Mouse (Mus musculus): Measurements from ENCODE around the gene Klf13. TPM values are rescaled to one million over a fixed set of nuclear protein-coding genes. Genes with fewer than 3 reads are reported as not detected.

Gene Klf13
- total RNA-seq, 2 experiments from 2014 or later: 148 to 154 TPM

- intact Hi-C loops (cut with DNase I): loop anchor here (10.0 kb wide), 1 partner anchor 222 kb away; the partner anchor contains the start of gene Trpm1
These were observed 6.3 kb downstream of the Klf13 start for GRCm38 (mm10) chr7:63932461-63932860.

GRCm38 (mm10) chr7:63930766-63931165, 7.9 kb downstream of the Klf13 start:
- DNase-seq (ENCODE audit: extremely low spot score in 1 of 2, low spot score in 2 of 2): no peak
- intact Hi-C loops (cut with DNase I): loop anchor here (10.0 kb wide), 1 partner anchor 224 kb away; the partner anchor contains the start of gene Trpm1

More at GRCm38 (mm10) chr7:63932461-63932860, 6.3 kb downstream of the Klf13 start:
- DNase-seq (ENCODE audit: extremely low spot score in 1 of 2, low spot score in 2 of 2): no peak

GRCm38 (mm10) chr7:63930132-63930531, 8.6 kb downstream of the Klf13 start:
- intact Hi-C loops (cut with DNase I): loop anchor here (10.0 kb wide), 1 partner anchor 225 kb away; the partner anchor contains the start of gene Trpm1
- DNase-seq (ENCODE audit: extremely low spot score in 1 of 2, low spot score in 2 of 2): no peak

- DNase-seq (ENCODE audit: extremely low spot score in 1 of 2, low spot score in 2 of 2): peak in 1 of 2 experiments; percentile 63
These were observed 9.6 kb downstream of the Klf13 start for GRCm38 (mm10) chr7:63929080-63929479.

GRCm38 (mm10) chr7:63927121-63927520, 11.6 kb downstream of the Klf13 start:
- intact Hi-C loops (cut with DNase I): no loop called here
- no peak for DNase-seq (ENCODE audit: extremely low spot score in 1 of 2, low spot score in 2 of 2)

More at GRCm38 (mm10) chr7:63929080-63929479, 9.6 kb downstream of the Klf13 start:
- intact Hi-C loops (cut with DNase I): no loop called here

- DNase-seq (ENCODE audit: extremely low spot score in 1 of 2, low spot score in 2 of 2): no peak
- intact Hi-C loops (cut with DNase I): no loop called here
These were observed 12.2 kb downstream of the Klf13 start for GRCm38 (mm10) chr7:63926492-63926891.

- DNase-seq (ENCODE audit: extremely low spot score in 1 of 2, low spot score in 2 of 2): no peak
- intact Hi-C loops (cut with DNase I): no loop called here
These were observed 13.0 kb downstream of the Klf13 start for GRCm38 (mm10) chr7:63925413-63926360.

- peak in 1 of 2 experiments; percentile 80 for DNase-seq (ENCODE audit: extremely low spot score in 1 of 2, low spot score in 2 of 2)
- intact Hi-C loops (cut with DNase I): no loop called here
These were observed 13.8 kb downstream of the Klf13 start for GRCm38 (mm10) chr7:63924747-63925412.

GRCm38 (mm10) chr7:63924151-63924550, 14.6 kb downstream of the Klf13 start:
- DNase-seq (ENCODE audit: extremely low spot score in 1 of 2, low spot score in 2 of 2): no peak
- intact Hi-C loops (cut with DNase I): no loop called here

GRCm38 (mm10) chr7:63922975-63923374, 15.7 kb downstream of the Klf13 start:
- intact Hi-C loops (cut with DNase I): no loop called here
- DNase-seq (ENCODE audit: extremely low spot score in 1 of 2, low spot score in 2 of 2): no peak

GRCm38 (mm10) chr7:63922571-63922970, 16.1 kb downstream of the Klf13 start:
- intact Hi-C loops (cut with DNase I): no loop called here
- no peak for DNase-seq (ENCODE audit: extremely low spot score in 1 of 2, low spot score in 2 of 2)

- intact Hi-C loops (cut with DNase I): no loop called here
- DNase-seq (ENCODE audit: extremely low spot score in 1 of 2, low spot score in 2 of 2): no peak
These were observed 16.7 kb downstream of the Klf13 start for GRCm38 (mm10) chr7:63921909-63922562.

- DNase-seq (ENCODE audit: extremely low spot score in 1 of 2, low spot score in 2 of 2): no peak
- intact Hi-C loops (cut with DNase I): no loop called here
These were observed 19.6 kb downstream of the Klf13 start for GRCm38 (mm10) chr7:63918771-63919768.

- intact Hi-C loops (cut with DNase I): no loop called here
- DNase-seq (ENCODE audit: extremely low spot score in 1 of 2, low spot score in 2 of 2): peak in 1 of 2 experiments; percentile 75
These were observed 21.0 kb downstream of the Klf13 start for GRCm38 (mm10) chr7:63917693-63918092.

- intact Hi-C loops (cut with DNase I): no loop called here
- no peak for DNase-seq (ENCODE audit: extremely low spot score in 1 of 2, low spot score in 2 of 2)
These were observed 22.3 kb downstream of the Klf13 start, which contains the start of gene E030018B13Rik for GRCm38 (mm10) chr7:63916268-63916907. Gene E030018B13Rik (plus strand): TSS chr7:63916857.

GRCm38 (mm10) chr7:63914891-63915290, 23.8 kb downstream of the Klf13 start:
- intact Hi-C loops (cut with DNase I): no loop called here
- no peak for DNase-seq (ENCODE audit: extremely low spot score in 1 of 2, low spot score in 2 of 2)

All from left cerebral cortex, postnatal 10 days (tissue).